Mouse (Mus musculus): ENCODE data around the gene Rgl1.

- TF ChIP-seq POLR2A (IDR thresholded peaks at IDR 0.05; ENCODE audit: extremely low read depth, insufficient read depth, low read length) = no peak
- TF ChIP-seq CTCF (IDR thresholded peaks at IDR 0.05; ENCODE audit: extremely low read depth, insufficient read depth, low read length) = no peak
Observed at GRCm38 (mm10) chr1:152738793-152739192, 27.4 kb downstream of the Rgl1 start.
